Mouse (Mus musculus): ENCODE results near the gene Vash2.

DNA sequence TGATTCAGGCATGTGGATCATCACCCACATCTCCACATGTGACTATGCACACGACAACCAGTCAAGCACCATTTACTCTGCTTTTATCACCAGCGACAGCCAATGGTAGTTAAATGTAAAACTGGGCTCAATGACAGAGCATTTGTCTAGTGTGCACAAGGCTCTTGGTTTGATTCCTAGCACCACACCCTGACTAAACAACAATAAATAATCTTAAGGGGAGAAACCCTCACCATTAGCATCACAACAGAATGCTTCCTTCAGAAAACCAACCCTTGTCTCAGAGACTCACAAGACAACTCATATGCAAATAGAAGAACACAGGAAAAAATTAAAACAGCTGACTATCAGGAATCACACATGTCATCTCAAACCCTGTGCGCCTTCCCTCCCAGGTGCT is 35.2 kb upstream of the Vash2 start:
- TF ChIP-seq CTCF (IDR thresholded peaks at IDR 0.05; ENCODE audit: insufficient read depth, low read depth, low read length) = no peak
- TF ChIP-seq POLR2A (IDR thresholded peaks at IDR 0.05; ENCODE audit: insufficient read depth, low read depth, low read length) = no peak
